Mouse (Mus musculus) c-Kit-positive CD71-negative TER-119-negative erythroid progenitor cells, embryonic 14.5 days (primary cell): Measurements from ENCODE around the gene Abcc4.

Source experiments
- DNase-seq: peaks from one replicate; pipeline ENCODE4 v3.0.0-alpha.2; 2013; ENCODE audit warnings: low read depth

The Abcc4 gene

DNA sequence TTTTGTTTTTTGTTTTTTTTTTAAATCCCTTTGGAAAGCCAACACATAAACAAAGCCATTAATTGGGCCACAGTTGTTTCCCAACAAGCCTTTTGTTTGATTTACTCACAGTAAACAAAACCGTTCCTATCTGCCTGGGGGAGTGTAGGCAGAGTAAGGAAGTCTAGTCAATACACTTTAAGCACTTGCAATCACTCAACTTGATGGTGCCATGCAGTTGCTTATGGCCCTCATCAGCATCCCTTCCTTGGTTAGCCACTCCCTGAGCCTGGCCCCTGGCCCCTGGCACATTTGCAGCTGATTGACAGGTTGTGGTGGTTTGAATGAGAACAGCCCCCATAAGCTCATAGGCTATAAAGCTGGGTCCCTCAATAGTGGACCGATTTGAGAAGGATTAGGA lies 209.3 kb downstream of the Abcc4 start:
- no peak for DNase-seq

DNA sequence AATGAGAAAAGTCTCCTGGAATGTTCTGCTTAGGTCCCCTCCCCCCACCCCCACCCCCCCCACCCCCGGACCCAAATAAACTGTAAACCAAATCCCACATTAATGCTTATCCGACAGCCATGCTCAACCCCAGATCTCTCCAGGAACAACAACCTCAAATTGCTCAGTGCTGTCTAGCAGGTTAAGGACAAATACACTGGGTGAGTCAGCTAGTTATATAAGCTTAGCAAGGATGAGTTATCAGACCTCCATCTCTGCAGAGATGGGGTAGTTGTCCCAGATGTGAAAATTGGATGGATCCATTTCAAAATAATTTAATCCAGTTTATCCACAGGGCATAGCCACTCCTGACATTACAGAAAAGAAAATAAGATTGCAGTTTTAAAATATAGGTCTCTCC lies 210.6 kb downstream of the Abcc4 start:
- DNase-seq = no peak

DNA sequence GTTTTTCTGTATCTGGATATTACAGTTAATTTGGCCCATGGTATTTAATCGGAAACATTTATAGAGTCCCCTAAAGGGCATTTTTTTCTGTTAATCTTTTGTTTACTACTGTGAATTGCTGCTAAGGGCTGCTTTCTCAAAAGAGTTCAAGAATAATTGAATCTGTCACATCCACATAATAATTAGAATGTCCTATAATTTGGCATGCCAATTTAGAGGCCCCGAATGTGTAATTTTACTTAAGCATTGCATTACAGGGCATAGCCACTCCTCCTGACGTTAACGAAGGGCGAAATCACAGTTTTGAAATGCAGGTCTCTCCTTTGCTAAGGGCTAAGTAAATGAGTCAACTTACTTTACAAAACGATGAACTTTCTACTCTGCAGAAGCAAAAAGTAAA lies 214.3 kb downstream of the Abcc4 start:
- DNase-seq = no peak

DNA sequence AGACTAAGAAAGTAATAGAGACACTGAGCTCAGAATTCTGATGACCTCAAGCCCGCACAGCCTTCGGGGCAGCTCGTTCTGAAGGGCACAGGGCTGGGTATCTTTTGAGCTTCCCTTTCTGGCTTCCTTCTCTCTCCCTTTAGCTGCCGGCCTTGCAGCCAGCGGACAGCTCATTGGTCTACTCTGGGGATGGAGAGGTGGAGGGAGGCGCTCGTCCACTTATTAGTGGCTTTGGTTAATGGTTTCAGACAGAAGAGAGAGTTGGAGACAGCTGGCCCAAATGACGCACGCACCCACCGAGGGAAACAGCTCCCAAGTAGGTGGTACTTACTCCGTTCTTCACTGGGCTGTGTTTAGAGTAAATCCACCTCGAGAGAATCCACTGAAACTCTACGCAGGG lies 214.7 kb downstream of the Abcc4 start:
- DNase-seq = no peak

DNA sequence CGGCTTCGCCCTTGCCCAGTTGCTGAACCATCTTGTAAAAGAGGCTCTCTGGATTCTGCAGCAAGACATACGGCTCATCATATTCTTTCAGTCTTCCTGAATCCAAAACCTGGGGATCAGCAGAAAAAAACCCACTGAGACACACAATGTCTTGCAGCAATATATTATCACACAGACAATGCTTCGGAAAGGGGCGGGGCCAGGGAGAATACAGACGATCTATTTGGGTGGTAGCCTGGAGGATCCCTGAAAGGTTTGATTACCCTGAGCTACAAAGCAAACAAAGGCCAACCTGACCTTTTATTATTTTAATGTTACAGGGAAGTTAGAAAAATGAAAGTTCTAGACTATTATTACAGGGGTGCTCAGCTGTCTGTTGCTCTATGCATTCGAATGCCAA lies 215.5 kb downstream of the Abcc4 start:
- DNase-seq = no peak

DNA sequence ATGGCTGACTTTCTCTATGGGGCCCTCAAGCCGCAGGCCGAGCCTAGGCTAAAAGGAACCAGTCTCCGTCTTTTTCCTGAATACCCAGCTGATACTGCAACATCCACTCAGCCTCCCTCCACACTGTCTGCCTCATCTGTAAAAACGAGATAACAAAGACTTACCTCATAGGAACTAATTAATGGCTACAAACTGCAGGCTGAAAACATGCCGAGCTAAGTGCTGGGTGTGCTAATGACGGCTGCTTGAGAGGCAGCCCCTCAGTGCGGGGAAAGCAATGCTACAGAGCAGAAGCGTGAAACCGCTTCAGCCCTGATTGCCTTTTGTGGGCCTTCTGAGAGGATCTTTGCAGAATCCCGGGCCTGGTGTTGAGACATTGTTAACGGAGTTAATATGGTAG lies 219.7 kb downstream of the Abcc4 start:
- no peak for DNase-seq

- no peak for DNase-seq
Measured at GRCm38 (mm10) chr14:118485646-118486045, 220.4 kb downstream of the Abcc4 start.

GRCm38 (mm10) chr14:118482320-118482719 lies 223.7 kb downstream of the Abcc4 start:
- no peak for DNase-seq

DNA sequence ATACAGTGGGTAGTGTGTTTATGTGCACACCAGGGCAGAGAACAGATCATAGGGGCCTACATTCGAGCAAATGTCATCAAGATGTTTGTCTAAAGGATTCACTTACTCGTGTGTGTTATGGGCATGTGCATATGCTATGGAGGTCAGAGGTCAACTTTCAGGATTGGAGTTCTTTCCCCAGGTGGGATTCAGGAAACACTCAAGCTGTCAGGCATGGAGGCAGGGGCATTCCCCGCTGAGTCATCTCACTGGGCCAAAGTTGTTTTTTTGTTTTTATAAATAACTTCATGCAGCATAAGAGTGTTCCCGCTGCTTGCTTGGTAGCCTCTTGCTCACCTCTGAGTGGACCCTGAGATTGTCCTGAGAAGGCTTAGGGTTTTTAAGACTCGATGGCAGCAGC lies 224.2 kb downstream of the Abcc4 start:
- DNase-seq = no peak

GRCm38 (mm10) chr14:118476329-118476728 lies 229.7 kb downstream of the Abcc4 start:
- DNase-seq = no peak

DNA sequence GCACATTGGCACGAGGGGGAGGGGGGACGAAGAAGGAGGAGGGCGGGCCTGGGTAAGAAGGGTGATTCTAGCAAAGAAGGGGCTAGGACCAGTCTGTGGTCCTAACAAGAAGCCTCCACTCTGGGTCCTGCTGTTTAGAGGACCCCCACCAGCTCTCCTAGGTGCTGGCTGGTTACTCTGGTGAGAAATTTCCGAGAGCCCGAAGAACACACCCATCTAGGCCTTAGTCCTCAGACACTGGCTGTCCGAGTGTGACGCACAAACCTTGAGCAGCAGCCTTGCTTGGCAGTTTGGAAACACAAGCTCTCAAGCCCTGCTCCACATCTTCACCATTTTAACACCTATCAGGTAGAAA lies 230.9 kb downstream of the Abcc4 start:
- DNase-seq = no peak

- no peak for DNase-seq
Measured at GRCm38 (mm10) chr14:118474226-118475099, 231.6 kb downstream of the Abcc4 start.

DNA sequence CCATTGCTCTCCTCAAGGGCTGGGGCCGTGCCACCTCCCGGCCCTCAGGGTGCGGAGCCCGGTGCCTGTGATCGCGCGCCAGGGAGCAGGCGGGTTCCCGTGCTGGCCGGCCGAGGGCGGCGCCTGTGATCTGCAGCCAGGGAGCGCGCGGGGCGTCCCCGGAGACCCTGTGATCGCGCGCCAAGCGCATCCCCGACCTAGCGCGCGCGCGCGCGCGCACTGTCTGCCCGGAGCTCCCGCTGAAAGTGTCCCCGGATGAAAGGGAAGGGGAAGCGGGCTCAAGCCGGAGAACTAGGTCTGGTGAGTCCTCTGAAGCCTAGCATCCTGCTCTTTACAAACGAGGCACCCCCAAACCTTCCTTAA lies 232.2 kb downstream of the Abcc4 start:
- DNase-seq = peak; percentile 14

GRCm38 (mm10) chr14:118473188-118473830 lies 232.7 kb downstream of the Abcc4 start:
- no peak for DNase-seq

DNA sequence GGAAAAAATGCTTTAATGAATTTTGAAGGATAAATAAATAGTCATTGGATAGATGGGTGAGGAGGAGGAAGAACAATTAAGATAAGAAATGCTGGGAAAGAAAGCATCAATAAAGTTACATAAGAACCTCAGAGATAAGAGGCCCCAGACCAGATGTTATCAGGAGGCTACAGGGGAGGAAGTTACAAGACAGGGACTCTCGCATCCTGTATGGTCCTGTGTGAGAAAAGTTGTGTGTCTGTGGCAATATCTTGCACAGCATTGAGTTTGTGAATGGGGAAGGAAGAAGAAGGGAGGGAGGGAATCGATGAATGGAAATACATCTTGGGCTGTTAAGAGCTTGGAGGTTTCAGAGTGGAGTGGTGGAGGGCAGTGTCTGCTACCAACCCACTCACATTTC lies 240.7 kb downstream of the Abcc4 start:
- DNase-seq = no peak

GRCm38 (mm10) chr14:118464401-118464800 lies 241.6 kb downstream of the Abcc4 start:
- DNase-seq = no peak

DNA sequence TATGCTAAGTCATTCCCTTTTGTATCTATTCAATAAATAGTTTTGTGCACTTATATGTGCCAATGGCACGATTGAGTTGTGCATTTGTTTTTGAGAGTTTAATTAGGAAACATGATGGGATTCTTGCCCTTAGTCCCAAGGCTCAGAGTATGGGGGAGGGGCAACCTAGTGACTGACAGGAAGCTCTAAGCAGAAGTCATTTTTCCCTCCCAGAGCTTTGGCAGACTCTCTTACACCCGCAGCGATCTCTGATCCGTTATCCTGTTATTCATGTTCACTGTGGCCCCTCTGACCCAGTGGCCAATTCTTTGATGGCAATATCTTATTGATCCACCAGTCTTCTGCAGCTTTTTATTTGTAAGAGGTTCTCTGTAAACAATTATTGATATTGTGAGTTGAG lies 253.4 kb downstream of the Abcc4 start:
- no peak for DNase-seq

- DNase-seq = no peak
Measured at GRCm38 (mm10) chr14:118440155-118440554, 265.9 kb downstream of the Abcc4 start.

GRCm38 (mm10) chr14:118437156-118437931 lies 268.7 kb downstream of the Abcc4 start:
- DNase-seq = no peak

DNA sequence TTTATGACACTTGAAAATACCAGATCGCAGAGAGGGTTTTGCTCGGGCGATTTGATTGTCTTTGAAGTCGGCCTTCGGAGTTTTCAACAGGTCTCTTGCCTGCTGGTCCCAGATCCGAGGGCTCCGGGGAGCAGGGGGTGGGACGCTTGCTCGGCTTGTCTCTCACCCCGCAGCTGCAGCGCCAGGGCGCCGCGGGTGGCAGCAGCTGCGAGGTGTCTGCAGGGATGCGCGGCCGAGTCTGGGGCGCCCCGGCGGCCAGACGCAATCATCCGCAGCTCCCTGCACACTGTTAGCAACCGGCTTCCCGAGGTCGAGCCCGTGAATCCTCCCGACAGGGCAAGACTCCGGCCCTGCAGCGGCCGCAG lies 269.2 kb downstream of the Abcc4 start:
- DNase-seq = no peak

DNA sequence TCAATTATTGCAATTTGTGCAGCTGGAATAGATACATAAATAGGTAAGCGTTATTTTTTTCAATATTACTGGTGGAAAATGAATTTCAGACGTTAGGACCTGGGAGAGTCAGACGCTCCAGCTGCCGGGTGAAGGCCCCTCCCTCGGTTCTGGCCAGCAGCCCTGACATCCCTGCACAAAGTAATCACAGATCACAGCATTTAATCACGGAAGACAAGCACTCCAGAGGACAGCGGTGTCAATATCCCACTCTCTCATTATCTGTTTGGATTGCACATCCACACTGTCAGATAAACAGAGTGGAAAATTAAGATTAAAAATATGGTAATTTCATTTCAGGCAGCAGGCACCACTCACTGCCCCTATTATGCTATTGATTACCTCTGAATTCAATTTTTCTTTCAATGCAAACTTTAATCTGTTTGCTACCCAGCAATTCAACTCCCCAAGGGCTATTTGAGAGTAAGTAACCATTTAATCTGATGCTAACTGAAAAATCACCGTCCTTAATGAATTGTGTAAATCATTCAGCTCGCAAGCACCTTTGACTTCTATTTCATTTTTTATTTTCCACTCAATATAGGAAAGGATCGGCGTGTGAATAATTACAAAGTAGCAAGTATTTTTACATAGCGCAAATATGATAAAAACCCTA lies 270.2 kb downstream of the Abcc4 start:
- DNase-seq = no peak

- no peak for DNase-seq
Measured at GRCm38 (mm10) chr14:118434842-118435241, 271.2 kb downstream of the Abcc4 start.

- DNase-seq = no peak
Measured at GRCm38 (mm10) chr14:118433848-118434247, 272.2 kb downstream of the Abcc4 start.
